Mouse (Mus musculus) naive thymus-derived CD4-positive, alpha-beta T cell, adult 2 months (primary cell): ENCODE measurements around the gene Srarp.

Experiments
- DNase-seq: peaks from one replicate; pipeline ENCODE4 v3.0.0-alpha.2; 2011; ENCODE audit warnings: low read depth

Srarp gene

DNA sequence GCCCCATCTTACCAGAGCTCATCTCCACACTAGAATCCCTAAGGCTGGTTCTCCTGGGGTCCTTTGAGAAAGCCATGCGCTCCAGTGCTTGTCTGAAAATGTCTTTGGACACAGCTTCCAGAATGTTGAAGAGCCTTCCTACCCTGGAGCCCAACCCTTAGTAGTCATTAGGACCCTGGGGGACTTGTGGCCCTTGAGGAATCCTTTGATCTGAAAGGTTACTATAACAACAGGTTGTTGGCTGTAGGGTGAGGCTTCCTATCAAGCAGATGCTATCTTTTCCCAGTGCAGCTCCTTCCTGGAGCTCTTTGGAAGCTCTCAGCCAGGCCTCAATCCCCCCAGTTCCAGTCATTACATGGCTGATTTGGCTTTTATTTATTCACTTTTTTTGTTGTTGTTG, at the start of gene Srarp:
Gene Srarp, minus strand, starts transcription at position 132 of the 400 bp plus-strand sequence.
- DNase-seq = no peak

DNA sequence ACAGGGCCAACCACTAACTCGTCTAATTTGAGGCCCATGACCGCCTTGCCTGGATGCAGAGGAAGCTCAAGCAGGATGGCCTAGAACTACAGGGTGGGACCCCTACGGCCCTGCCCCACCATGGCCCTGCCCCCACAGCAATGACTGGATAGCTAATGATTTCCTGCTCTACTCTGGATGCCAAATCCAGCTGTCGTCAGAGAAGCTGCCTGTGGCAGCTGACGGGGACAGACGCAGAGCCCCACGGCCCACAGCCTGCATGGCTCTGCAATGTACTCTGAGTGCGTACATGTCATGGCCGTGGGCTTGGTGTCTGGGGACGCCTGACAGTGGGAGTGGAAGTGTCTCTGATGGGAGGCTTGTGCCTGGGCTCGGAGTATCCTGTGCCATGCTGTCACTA, 48.2 kb upstream of the Srarp start:
- no peak for DNase-seq

DNA sequence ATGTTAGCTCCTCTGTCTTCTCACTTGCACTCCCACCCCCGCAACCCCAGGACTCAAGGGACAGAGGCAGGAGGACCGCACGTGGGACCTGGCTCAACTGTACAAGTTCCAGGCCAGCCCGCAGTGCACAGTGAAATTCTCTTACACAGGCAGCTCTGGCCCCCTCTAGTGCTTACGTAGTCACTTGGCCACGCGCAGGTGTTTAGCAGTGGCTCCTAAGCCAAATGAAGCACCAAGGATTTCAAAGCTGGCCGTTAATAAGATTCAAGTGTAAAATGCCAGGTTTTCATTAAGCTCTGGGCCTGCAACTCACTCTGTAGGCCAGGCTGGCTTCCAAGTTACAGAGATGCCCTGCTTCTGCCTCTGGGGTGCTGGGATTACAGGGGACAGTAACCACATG, 43.5 kb upstream of the Srarp start:
- DNase-seq = no peak

DNA sequence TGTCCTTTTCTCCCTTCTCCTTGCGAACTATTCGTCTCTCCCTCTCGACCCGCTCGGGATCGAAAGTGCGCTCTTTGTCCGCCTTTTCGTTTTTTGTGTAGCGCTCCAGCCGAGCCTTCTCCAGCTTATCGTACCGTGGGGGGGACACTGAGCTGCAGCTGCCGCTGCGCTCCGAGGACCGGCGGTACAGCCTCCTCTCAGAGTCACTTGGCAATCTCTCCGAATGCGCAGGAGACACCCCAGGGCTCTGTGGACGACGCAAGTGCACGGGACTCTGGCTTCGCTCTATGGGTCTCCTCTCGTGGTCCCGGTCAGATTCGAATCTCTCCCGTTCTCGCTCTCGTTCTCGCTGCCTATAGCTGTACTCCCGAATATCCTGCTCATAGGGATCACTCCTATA, 42.9 kb upstream of the Srarp start:
- no peak for DNase-seq

DNA sequence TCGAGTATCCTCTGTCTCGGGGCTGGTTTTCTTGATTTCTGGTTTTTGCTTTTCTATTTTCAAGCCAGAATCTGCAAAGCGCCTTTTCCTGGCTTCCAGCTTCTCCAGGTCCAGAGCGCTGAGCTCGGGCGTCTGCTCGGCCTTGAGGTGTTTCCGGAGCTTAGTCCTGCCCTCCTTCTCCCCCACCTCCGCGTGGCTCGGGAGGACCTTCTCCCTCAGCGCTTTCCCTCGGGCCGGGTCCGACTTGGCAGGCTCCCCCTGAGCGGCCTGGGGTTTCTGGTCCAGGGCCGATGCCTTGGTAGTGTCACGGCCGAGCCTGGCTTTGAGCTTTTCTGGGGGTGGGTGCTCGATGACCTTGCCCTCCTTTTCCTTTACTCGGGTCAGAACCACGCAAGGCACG, 42.3 kb upstream of the Srarp start:
- DNase-seq = no peak

DNA sequence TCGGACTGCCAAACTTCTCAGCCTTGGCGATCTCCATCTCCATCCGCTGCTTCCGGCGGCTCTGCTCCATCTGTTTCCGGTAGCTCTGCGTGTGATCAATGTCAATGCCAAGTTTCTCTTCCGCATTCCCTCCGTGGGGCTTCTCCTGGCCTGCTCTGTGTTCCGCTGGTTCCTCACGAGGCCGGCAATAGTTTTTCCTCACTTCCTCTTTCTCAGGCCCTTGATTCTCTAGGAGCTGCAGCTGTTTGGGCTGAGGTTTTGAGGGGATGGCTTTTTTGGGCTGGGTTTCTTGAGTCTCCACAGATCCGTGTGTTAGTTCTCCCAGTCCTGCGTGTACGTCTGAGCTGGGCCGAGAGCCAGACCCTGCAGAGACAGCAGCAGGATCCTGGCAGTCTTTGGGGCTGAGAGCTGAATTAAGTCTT, 41.8 kb upstream of the Srarp start:
- peak; percentile 16 for DNase-seq

DNA sequence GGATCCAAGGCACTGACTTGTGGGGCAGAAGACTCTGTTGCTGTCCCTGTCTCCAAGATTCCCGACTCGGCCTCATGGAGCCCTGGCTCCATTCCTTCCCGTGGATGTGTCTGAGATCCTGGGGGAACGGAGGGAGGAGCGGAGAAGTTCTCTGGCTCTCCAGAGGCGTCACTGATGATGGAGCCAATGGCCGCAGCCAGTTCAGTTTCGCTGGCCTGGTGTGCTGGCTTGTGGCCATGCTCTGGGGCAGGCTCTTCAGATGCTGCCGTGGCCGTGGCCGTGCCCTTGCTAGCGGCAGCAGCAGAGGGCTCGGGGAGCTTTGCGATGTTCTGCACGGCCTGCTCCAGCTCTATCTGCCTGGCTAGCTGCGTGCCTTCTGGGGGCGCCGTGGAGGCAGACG, 38.5 kb upstream of the Srarp start:
- no peak for DNase-seq

DNA sequence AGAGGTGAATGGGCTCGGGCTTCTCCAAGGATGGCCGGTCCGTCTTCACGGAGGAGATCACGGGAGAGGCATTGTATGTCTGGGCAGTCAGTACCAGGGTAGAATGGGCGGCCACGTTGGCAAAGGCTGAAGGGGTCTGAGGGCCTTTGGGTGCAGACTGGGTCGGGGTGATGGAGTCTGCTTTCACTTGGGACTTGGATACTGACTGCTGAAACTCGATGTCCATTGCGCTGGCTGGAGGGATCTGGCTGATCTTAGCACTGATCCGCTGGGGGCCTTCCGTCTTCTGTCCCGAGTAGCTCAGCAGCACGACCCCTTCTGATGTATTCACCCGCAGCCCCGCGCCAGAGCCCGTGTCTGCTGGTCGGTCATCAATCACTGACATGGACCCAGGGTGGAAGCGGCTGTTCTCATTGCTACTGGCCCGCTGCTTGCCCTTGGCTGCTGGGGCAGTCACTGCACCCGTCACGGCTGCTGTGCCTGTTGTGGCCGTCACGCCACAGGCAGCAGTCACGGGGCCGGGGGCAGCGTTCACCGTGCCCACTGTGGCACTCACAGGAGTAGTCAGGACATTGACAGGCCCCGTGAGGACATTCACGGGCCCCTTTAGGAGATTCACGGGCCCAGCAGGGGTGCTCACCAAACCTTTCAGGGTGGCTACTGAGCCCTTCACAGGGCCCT, 36.9 kb upstream of the Srarp start:
- no peak for DNase-seq

DNA sequence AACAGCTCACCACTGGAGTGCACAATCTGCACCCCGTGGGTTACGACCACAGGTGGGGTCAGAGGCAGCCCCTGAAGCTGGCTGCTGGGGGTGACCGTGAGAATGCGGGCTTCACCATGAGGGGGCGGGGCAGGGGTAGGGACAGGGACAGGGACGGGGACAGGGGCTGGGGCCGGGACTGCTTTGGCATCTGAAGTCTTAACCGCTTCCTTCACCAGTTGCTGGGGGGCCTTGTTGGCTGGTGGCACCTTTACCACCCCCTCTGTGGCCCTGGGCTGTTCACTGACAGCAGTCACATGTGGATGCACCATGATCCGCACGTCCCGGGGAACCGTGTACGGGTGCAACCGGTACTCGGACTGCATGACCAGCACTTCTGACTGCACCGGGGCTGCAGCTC, 35.6 kb upstream of the Srarp start:
- no peak for DNase-seq

DNA sequence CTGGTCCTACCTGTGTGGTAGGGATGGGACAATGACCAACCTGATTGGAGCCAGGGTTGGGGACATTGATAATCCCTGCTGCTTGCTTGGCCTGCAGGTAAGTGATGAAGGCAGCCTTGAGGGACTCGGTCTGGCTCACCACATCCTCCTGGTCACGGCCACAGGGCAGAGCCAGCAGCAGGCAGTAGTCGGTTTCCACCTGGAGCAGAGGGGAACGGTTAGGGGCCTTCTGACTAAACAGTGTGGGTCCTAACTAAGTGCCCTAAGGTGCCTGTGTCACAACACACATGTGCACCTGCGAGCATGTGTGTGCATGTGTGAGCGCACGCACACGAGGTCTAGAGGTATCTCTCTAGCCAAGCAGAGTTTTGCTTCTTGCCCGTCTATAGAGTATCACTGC, 33.4 kb upstream of the Srarp start:
- DNase-seq = no peak

DNA sequence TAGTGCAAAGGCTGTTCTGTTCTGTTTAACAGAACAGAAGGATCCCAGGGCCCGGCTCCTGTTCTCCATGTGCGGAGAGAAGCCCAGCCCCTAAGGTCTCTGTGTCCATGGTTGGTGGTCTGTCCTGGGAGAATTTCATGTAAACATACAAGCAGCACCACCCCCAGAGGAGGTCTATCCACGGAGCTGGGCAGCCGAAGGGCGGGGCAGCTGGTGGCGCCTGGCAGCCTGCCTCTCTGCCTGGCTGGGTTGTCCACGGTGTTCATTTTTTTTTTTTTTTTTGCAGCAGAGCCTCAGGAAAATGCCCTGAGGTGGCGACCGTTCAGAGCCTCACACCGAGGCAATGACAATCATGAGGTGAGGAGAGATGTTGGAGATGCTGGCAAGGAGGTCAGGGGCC, 32.7 kb upstream of the Srarp start:
- DNase-seq = no peak

DNA sequence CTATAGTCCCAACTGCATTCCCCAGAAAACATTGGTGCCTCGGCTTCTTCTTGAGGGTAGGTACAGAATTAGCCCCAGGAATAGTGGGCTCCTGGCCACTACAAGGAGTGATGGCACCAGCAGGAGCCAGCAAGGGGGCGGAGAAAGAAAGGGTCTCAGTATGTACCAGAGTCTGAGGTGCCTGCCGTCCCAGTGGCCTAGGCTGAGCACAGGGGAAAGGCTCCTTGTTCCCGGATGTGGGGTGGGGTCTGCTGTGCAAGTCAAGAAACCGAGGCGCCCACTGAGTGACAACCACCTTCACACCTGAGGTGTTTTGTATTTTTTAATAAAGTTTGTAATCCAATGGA, 31.6 kb upstream of the Srarp start:
- DNase-seq = no peak

DNA sequence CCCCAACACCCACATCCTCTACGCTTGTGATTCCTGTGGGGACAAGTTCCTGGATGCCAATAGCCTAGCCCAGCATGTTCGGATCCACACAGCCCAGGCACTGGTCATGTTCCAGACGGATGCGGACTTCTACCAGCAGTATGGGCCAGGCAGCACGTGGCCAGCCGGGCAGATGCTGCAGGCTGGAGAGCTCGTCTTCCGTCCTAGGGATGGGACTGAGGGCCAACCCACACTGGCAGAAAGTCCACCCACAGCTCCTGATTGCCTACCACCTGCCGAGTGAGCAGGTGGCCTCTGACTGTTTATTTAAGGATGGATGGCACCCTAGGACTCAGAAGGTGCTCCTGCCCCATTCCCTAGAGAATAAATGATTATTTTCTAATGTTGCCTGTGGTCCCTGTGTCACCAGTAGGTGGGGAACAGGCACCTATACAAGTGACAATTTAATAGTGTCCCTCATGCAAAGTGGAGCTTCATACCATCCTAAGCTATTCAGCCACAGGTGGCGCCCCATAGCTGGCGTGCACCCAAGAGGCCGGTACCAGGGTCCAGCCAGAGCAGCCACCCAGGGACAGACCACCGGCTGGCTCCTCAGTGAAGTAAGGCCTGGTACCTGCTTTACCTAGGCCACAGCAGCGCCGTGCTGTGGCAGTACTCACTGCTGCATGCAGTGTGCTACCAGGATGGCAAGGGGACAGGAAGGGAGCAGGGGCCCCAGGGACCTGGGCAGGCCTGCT, 31.1 kb upstream of the Srarp start:
- DNase-seq = no peak

DNA sequence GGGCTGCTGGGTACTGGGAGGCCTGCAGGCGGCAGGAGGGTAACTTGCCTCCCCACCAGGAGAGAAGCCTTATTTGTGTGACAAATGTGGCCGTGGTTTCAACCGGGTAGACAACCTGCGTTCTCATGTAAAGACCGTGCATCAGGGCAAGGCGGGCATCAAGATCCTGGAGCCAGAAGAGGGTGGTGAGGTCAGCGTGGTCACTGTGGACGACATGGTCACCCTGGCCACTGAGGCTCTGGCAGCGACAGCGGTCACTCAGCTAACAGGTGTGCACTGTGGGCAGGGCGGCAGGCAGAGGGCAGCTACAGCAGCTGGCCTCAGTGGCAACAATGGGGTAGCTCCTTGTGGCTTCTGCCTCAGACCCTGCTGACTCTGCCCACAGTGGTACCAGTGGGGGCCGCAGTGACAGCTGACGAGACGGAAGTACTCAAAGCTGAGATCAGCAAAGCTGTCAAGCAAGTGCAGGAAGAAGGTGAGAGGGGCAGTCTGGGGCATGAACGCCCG, 30.4 kb upstream of the Srarp start:
- DNase-seq = no peak

DNA sequence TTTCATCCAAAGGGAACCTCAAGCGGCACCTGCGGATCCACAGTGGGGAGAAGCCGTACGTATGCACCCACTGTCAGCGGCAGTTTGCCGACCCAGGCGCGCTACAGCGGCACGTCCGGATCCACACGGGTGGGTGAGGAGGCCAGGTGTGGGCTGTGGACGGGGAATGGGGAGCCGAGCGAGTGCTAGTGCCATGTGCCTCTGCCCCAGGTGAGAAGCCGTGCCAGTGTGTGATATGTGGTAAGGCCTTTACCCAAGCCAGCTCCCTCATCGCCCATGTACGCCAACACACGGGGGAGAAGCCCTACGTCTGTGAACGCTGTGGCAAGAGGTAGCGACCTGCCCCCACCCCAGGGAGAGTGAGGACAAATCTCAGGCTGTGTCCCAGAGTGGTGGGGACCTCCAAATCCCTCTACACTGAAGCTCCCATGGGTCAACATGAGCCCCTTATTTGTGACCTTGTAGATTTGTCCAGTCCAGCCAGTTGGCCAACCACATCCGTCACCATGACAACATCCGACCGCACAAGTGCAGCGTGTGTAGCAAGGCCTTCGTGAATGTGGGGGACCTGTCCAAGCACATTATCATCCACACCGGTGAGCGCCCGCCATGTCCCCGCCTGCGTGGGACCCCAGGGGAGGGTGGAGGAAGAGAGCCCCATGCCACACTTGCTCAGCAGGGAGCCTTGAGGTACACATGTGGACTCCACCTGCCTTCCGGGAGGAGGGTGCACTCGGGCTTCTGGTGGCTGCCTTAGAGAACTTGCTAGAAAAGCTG, 29.8 kb upstream of the Srarp start:
- DNase-seq = no peak

DNA sequence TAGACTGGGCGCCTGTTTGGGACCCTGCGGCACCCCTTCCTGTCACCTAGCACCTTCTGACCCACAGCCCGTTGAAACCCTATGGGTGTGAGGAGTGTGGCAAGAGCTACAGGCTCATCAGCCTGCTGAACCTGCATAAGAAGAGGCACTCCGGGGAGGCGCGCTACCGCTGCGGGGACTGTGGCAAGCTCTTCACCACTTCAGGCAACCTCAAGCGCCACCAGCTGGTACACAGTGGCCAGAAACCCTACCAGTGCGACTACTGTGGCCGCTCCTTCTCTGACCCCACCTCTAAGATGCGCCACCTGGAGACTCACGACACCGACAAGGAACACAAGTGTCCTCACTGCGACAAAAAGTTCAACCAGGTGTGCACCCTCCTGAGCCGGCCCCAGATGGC, 28.8 kb upstream of the Srarp start:
- DNase-seq = no peak

DNA sequence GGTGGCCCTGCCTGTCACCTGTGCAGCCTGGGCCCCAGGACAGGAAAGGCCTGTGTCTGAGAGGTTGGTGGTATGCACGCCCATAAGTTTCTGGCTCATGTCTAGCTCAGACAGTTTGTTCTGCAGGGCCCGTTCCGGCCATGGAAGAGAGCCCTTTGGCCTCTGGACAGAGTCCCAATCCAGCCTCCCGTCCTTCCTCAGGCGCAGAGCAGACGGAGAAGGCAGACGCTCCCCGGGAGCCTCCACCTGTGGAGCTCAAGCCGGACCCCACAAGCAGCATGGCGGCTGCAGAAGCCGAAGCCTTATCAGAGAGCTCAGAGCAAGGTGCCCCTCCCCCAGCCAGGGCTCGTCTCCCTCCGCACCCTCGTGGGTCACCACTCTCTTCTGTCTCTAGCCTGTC, 27.6 kb upstream of the Srarp start:
- no peak for DNase-seq

DNA sequence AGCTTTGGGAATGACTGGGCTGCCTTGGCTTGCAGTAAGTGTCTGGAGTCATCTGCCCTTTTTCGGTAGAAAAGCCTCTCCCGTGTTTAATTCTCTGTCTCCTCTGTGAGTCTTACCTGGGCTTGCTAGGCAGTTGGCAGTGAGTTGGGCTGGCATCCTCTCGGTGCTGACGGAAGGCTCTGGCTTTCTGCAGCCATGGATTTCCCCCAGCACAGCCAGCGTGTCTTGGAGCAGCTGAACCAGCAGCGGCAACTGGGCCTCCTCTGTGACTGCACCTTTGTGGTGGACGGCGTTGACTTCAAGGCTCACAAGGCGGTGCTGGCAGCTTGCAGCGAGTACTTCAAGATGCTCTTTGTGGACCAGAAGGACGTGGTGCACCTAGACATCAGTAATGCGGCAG, 25.7 kb upstream of the Srarp start:
- DNase-seq = no peak

DNA sequence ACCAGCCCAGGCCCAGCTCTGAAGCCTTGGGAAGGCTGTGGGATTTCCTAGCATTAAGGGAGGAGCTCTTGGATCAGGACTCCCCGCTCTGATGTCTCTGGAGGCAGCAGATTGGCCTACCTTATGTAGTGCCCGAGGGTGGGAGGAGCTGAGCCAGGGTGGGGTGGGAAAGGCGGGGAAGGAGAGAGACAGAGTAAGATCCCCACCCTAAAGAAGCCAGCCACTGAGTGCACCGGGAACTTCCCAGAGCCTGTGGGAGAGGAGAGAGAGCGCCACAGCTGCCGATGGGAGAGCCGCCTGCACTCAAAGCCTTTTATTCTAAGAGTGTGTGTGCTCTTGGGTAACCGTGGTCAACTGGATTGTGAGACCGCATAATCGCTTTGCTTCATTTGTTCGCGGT, 25.2 kb upstream of the Srarp start:
- no peak for DNase-seq

DNA sequence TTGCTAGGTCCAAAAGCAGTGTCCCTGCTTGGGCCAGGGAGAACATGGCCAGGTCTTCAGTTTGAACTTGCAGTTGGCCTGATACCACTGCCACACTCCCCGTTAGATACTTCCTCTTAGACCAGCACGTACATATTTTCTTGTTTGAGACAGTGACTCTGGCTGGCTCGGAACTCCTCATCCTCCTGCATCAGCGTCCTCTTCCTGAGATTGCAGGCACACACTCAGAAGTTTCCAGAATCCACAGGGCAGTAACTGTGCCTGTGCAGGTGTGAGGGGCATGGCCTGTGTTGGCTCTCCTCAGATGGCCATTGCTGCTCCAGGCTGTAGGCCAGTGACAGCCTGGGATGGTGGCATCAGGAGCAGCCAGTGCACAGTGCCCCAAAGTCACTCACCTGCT, 24.6 kb upstream of the Srarp start:
- no peak for DNase-seq

DNA sequence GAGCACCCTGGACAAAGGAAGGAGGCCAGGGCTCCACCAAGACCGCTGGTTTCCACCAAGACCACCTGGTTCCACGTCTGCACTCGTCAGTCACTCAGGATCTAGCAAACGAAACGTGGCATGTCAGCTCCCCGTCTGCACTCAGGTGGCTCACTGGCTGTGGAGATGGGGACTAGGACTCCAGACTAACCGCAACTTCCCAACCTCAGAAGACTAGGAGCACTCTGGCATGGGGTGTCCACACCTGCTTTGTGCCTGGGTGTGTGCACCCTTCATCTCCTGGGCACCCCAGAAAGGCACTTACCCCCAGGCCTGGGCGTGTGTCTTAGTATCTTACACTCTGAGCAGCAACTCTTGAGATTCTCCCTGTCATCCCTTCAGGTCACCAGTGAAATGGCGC, 23.9 kb upstream of the Srarp start:
- DNase-seq = no peak

DNA sequence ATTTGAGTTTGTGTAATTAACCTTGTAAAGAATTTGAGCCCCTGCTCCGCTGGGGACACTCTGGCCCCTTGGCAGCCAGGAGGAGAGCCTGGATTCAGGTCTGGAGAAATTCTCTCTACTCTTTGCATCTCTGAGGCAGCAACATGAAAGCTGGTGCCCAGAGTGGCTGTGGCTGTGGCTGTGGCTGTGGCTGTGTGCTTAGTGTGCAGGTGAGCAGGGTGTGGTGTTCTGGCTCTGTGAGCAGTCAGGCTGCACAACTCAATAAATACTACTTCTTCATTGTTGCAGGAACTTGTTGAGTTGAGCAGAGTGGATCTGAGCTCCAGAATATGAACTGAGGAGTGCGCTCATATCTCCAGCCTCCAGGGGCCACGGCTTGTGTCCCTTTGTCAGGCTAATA, 23.0 kb upstream of the Srarp start:
- no peak for DNase-seq

DNA sequence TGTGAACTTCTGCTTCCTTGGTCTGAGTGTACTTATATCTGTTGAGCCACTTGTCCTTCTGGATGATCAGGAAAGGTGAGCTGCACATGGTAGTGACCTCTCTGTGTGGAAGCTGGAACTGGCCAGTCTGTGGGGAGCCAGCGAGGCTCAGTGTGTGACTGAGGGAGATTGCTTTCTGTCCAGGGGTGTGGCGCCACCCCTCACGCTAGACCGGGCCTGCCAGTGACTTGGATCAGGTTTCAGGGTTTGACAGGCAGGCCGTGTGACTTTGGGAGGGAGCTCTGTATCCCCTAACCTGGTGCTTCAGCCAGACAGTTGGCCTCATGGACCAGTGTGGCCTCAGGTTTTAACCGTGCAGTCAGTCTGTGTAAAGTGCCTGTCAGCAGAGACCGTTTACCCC, 22.3 kb upstream of the Srarp start:
- no peak for DNase-seq
